Mouse (Mus musculus): Measurements from ENCODE around the gene Got1. TPM values are rescaled to one million over a fixed set of nuclear protein-coding genes. Genes with fewer than 3 reads are reported as not detected.
"Not testable (repeated sequence)": the region's sequence is repeated elsewhere in the genome, so short reads cannot be mapped to it uniquely, and the experiment has no call there.

Gene Got1
- polyA plus RNA-seq, 1 experiment from 2014 or later, result 54.9 TPM

DNA sequence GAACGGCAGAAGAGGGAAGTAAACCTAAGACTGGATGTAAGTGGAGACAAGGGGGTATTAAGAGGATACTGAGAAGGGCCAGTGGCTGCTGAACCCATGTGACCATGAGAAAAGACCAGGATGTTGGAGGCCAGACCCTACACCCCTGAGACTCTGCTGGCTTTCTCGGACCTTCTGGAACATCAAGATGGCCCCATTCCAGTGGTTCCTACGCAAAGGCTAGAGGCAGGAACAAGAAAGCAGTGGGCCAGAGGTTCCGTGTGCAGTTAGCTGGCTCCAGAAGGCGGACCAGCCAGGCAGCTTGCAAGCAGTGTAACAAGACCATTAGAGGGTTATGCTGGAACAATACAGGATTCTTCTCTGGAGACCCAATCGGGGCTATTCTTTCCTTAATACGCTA is 27.0 kb downstream of the Got1 start:
- H3K27ac ChIP-seq, result no peak overlapping the region
- no peak overlapping the region for H3K9ac ChIP-seq
- peaks cover 4% of the 10 kb centered on the region for H3K27me3 ChIP-seq
- H3K9me3 ChIP-seq (replicated peaks), result no peaks in the 10 kb centered on the region
- H3K36me3 ChIP-seq, result peaks cover 26% of the 10 kb centered on the region
- no peak overlapping the region for H3K4me2 ChIP-seq (replicated peaks)
- no peak for ATAC-seq (ENCODE audit: low FRiP score)
- 87% methylated on average over 7 of the region's 7 CpGs for WGBS
- peaks cover 12% of the 10 kb centered on the region for H3K4me1 ChIP-seq
- no peak overlapping the region for H3K4me3 ChIP-seq

DNA sequence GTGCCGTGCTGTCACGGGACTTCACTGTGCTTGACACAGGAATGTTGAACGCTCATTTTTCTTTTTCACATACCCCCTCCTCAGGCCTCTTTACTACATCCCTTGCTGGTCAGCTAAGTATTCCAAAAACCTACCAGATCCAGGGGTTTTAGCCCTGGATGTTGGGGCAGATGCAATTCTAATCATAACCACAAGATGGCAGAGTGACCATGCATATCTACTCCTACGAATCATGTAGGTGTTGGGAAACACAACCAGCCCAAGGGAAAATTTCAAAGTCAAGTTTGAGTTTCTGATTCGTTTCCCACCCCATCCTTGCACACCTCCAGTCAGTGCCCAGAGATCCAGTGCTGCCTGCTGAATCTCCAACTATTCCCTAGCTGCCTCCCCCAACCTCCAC is 28.6 kb downstream of the Got1 start:
- H3K9me3 ChIP-seq (replicated peaks), result no peaks in the 10 kb centered on the region
- WGBS, result 27% methylated on average over 5 of the region's 5 CpGs
- no peak overlapping the region for H3K4me2 ChIP-seq (replicated peaks)
- ATAC-seq (ENCODE audit: low FRiP score), result 0 out of 2 replicates have a peak, but pooled peaks have one; percentile 36
- no peak overlapping the region for H3K27ac ChIP-seq
- H3K4me3 ChIP-seq, result no peak overlapping the region
- H3K9ac ChIP-seq, result no peak overlapping the region
- H3K4me1 ChIP-seq, result peaks cover 12% of the 10 kb centered on the region
- peaks cover 18% of the 10 kb centered on the region for H3K36me3 ChIP-seq
- H3K27me3 ChIP-seq, result peaks cover 4% of the 10 kb centered on the region

DNA sequence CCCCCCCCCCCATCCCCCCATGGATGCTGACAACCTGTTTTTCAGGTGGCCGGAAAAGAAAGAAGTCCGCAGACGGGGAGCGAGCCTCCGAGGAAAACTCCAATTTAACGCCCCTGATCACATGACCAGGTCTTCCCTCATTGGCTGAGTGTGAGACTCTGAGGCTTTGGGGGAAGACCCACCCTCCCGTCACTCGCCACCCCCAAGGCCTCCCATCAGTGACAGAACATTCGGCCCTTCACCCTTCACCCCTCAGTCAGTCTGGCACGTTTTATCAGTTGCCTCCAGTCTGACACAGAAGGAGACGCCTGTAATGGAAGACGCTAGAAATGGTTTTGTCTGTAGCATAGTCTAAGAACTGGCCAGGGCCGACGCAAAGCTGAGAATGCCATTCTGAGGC is 29.5 kb downstream of the Got1 start:
- peak; percentile 60; the same call in 1 of the 2 replicates for ATAC-seq (ENCODE audit: low FRiP score)
- H3K4me2 ChIP-seq (replicated peaks), result peak overlapping the region; percentile 67
- H3K4me3 ChIP-seq, result peak overlapping the region; percentile 26
- H3K27me3 ChIP-seq, result peaks cover 4% of the 10 kb centered on the region
- H3K9ac ChIP-seq, result peak overlapping the region; percentile 49; the same call in 1 of the 2 replicates
- peaks cover 12% of the 10 kb centered on the region for H3K4me1 ChIP-seq
- 11% methylated on average over 14 of the region's 14 CpGs for WGBS
- no peak overlapping the region for H3K27ac ChIP-seq
- H3K36me3 ChIP-seq, result peaks cover 9% of the 10 kb centered on the region
- H3K9me3 ChIP-seq (replicated peaks), result no peaks in the 10 kb centered on the region

DNA sequence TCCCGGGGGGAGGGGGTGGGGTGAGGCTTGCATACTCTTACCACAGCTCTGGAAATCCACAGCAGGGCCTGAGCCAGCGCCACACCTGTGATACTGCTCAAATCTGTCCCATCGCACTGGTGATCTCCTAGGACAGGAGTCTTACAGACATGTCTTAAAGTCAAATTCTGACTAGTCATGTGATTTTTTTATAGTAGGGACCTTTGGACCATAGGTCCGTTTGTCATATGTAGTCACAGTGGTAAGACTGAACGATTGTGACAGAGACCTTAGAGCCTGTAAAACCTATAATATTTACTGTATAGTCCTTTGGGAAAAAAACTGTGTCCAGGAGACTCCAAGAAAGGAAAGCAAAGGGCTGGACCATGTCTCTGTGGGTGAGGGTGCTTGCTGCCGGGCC is 30.5 kb downstream of the Got1 start:
- ATAC-seq (ENCODE audit: low FRiP score), result no peak
- H3K27me3 ChIP-seq, result peaks cover 4% of the 10 kb centered on the region
- no peak overlapping the region for H3K27ac ChIP-seq
- 82% methylated on average over 6 of the region's 6 CpGs for WGBS
- H3K4me1 ChIP-seq, result peaks cover 12% of the 10 kb centered on the region
- no peaks in the 10 kb centered on the region for H3K9me3 ChIP-seq (replicated peaks)
- peaks cover 5% of the 10 kb centered on the region; the same call in 1 of the 2 replicates for H3K36me3 ChIP-seq
- no peak overlapping the region for H3K4me2 ChIP-seq (replicated peaks)
- no peak overlapping the region for H3K9ac ChIP-seq
- H3K4me3 ChIP-seq, result no peak overlapping the region

DNA sequence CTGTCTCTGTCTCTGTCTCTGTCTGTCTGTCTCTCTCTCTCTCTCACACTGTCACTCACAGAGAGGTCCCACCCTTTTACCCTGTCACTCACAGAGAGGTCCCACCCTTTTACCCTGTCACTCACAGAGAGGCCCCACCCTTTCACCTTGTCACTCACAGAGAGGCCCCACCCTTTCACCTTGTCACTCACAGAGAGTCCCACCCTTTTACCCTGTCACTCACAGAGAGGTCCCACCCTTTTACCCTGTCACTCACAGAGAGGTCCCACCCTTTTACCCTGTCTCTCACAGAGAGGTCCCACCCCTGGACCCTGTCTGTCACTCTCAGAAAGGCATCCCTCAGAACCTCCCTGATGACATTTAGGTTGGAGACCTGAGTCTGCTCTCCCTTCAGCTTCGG is 31.1 kb downstream of the Got1 start:
- not testable (repeated sequence) for H3K4me3 ChIP-seq; H3K36me3 ChIP-seq; H3K9me3 ChIP-seq (replicated peaks); H3K27me3 ChIP-seq; H3K9ac ChIP-seq; H3K27ac ChIP-seq; ATAC-seq (ENCODE audit: low FRiP score); H3K4me2 ChIP-seq (replicated peaks)
- WGBS, result 55% methylated on average over 1 of the region's 1 CpGs
- H3K4me1 ChIP-seq, result peaks cover 12% of the 10 kb centered on the region

DNA sequence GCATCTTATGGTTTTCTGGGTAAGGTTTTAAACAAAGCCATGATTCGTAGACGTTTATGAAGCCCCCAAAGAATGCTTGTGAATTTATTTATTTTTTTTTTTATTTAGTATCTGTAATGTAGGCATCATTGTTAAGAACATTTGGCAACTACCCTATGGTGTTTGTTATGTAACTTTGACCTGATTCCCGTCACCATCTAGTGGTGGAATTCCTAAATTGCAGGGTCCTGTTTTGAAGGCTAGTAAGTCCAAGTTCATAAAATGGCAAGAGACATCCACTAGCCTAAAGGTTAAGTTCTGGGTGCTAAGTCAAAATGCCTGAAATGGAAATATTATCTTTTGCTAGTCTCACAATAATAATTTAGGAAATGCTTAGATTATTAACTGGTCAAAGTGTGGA is 37.0 kb downstream of the Got1 start:
- H3K36me3 ChIP-seq, result no peaks in the 10 kb centered on the region
- no peaks in the 10 kb centered on the region for H3K9me3 ChIP-seq (replicated peaks)
- 39% methylated on average over 3 of the region's 3 CpGs for WGBS
- H3K9ac ChIP-seq, result no peak overlapping the region
- H3K27me3 ChIP-seq, result no peaks in the 10 kb centered on the region
- H3K4me2 ChIP-seq (replicated peaks), result no peak overlapping the region
- no peak overlapping the region for H3K27ac ChIP-seq
- no peaks in the 10 kb centered on the region for H3K4me1 ChIP-seq
- ATAC-seq (ENCODE audit: low FRiP score), result no peak
- no peak overlapping the region for H3K4me3 ChIP-seq

DNA sequence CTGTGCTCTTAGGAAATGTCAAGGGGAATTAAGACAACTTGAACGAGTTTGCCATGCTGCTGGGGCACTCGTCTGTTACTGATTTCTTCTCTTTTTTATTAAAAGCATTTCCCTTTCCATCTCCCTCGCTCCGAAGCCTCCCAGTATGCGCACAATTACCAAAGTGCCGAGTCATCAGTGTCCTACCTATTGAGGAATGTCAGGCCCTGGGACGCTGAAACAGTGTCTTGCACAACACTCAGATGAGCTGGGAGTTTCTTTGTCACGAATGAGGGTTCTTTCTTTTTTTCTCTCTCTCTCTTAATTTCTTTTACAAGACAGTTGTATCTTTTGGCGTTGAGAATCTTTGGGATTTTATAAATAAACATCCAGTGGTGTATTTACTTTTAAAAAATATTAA is 43.9 kb downstream of the Got1 start:
- H3K4me3 ChIP-seq, result no peak overlapping the region
- H3K9ac ChIP-seq, result no peak overlapping the region
- WGBS, result 61% methylated on average over 9 of the region's 9 CpGs
- ATAC-seq (ENCODE audit: low FRiP score), result no peak
- no peaks in the 10 kb centered on the region for H3K9me3 ChIP-seq (replicated peaks)
- H3K4me1 ChIP-seq, result peaks cover 3% of the 10 kb centered on the region; the same call in 1 of the 2 replicates
- no peak overlapping the region for H3K27ac ChIP-seq
- no peaks in the 10 kb centered on the region; the same call in 1 of the 2 replicates for H3K27me3 ChIP-seq
- H3K36me3 ChIP-seq, result no peaks in the 10 kb centered on the region
- no peak overlapping the region for H3K4me2 ChIP-seq (replicated peaks)

DNA sequence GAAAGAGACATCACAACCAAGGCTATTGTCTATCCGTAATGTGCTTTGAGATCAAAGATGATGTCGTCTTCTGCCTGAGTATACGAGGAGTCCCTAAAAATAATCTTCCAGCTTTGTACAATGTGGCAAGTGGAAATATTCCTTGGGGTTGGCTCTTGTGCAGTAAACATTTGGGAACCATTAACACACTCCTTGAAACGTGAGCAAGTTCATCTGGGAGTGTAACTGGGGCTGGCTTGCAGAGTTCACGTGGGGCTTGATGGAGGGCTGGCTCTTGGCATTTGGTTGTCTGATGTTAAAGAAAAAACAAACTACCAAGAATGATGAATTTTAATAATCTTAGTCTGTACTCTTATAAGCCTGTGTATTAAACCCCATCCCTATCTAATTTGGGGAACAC is 45.0 kb downstream of the Got1 start:
- Histone ChIP-seq H3K4me2 (replicated peaks) (no peak overlapping the region), H3K36me3 (no peaks in the 10 kb centered on the region), H3K4me3 (no peak overlapping the region), H3K27me3 (no peaks in the 10 kb centered on the region; the same call in 1 of the 2 replicates), H3K9ac (no peak overlapping the region), H3K9me3 (replicated peaks) (no peaks in the 10 kb centered on the region), H3K27ac (no peak overlapping the region), H3K4me1 (peaks cover 5% of the 10 kb centered on the region; the same call in 1 of the 2 replicates)
- no peak for ATAC-seq (ENCODE audit: low FRiP score)
- WGBS, result 81% methylated on average over 5 of the region's 5 CpGs

DNA sequence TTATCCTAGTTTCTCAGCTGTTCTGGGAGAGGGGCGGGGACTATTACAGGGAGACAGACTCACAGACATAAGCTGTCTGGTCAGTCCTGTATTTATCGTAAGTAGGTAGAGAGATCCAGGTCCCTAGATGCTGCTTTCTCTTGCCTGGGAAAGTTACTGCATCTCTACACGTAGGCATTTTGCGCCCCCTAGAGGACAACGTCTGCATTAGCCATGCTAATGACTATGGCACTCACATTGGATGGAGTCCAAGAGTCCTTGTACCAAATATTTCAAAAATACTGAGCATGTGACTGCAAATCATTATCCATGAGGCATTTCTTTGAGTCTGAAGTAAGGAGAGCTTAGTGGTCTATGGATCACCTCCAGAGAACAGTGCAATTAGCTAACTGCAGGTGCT is 45.5 kb downstream of the Got1 start:
- Histone ChIP-seq H3K4me1 (peaks cover 5% of the 10 kb centered on the region; the same call in 1 of the 2 replicates), H3K27me3 (no peaks in the 10 kb centered on the region; the same call in 1 of the 2 replicates), H3K36me3 (no peaks in the 10 kb centered on the region), H3K9ac (no peak overlapping the region), H3K4me3 (no peak overlapping the region), H3K9me3 (replicated peaks) (no peaks in the 10 kb centered on the region), H3K4me2 (replicated peaks) (no peak overlapping the region), H3K27ac (no peak overlapping the region)
- WGBS, result 28% methylated on average over 5 of the region's 5 CpGs
- ATAC-seq (ENCODE audit: low FRiP score), result no peak

DNA sequence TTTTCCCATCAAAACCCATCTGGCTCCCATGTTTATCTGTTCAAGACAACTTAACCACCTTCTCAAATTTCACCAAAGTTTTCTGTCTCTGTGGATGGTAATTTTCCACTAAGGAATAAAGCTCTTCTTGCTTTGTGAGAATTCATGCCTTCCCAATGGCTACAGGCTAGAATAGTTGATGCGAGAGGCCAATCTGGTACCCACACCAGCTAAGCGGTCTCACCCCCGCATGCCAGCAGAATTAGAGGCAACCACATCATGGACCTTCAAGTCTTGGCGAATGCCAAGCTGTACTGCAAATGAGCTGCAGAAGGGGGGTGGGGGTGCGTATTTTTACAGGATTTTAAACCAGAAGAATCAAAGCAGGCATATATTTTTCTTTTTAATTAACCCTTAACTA is 47.0 kb downstream of the Got1 start:
- Histone ChIP-seq H3K27ac (no peak overlapping the region), H3K9ac (no peak overlapping the region), H3K4me3 (no peak overlapping the region), H3K27me3 (no peaks in the 10 kb centered on the region; the same call in 1 of the 2 replicates), H3K4me1 (peaks cover 5% of the 10 kb centered on the region; the same call in 1 of the 2 replicates), H3K9me3 (replicated peaks) (no peaks in the 10 kb centered on the region), H3K4me2 (replicated peaks) (no peak overlapping the region), H3K36me3 (no peaks in the 10 kb centered on the region)
- 88% methylated on average over 5 of the region's 5 CpGs for WGBS
- no peak for ATAC-seq (ENCODE audit: low FRiP score)

DNA sequence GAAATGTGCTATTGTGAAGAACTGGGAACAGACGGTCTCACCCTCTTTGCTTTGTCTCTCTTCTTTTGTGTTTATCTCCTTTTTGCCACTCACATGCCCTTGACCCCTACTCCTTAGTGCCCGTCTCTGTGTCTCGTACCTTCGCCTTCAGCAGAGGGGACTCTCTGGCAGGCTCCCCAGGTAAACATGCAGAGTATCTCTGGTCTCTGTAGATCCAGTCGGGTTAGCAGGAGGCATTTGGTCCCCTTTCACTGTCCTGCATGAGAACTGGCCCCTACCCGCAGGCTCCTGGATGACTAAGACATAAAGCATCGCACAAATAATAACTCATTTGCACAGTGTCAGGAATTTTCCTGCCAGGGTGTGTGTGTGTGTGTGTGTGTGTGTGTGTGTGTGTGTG is 48.3 kb downstream of the Got1 start:
- Histone ChIP-seq H3K4me2 (replicated peaks) (no peak overlapping the region), H3K4me3 (no peak overlapping the region), H3K27ac (no peak overlapping the region), H3K4me1 (peaks cover 5% of the 10 kb centered on the region; the same call in 1 of the 2 replicates), H3K9me3 (replicated peaks) (no peaks in the 10 kb centered on the region), H3K9ac (no peak overlapping the region), H3K36me3 (no peaks in the 10 kb centered on the region), H3K27me3 (no peaks in the 10 kb centered on the region; the same call in 1 of the 2 replicates)
- 71% methylated on average over 7 of the region's 7 CpGs for WGBS
- no peak for ATAC-seq (ENCODE audit: low FRiP score)

DNA sequence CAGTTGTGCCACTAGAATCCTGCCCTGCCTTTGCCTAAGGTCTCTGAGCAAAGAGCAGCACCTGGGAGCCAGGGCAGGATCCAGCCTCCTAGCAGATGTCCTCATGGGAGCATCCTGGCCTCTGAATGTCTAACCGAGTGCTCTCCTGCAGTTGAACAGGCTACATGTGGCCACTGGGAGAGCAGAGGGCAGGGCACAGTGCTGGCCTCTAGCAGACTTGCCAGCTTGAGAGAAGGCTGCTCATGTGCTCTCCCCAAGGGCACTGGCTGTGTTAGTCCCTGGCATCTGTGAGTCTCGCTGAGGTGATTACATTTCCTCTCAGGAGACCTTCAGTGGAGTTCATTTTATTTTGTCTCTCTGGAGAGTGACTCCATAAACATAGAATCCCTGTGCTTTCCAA is 48.8 kb downstream of the Got1 start:
- Histone ChIP-seq H3K27ac (no peak overlapping the region), H3K9ac (no peak overlapping the region), H3K4me1 (peaks cover 5% of the 10 kb centered on the region; the same call in 1 of the 2 replicates), H3K27me3 (no peaks in the 10 kb centered on the region; the same call in 1 of the 2 replicates), H3K9me3 (replicated peaks) (no peaks in the 10 kb centered on the region), H3K4me2 (replicated peaks) (no peak overlapping the region), H3K36me3 (no peaks in the 10 kb centered on the region), H3K4me3 (no peak overlapping the region)
- WGBS, result 43% methylated on average over 2 of the region's 2 CpGs
- ATAC-seq (ENCODE audit: low FRiP score), result no peak

DNA sequence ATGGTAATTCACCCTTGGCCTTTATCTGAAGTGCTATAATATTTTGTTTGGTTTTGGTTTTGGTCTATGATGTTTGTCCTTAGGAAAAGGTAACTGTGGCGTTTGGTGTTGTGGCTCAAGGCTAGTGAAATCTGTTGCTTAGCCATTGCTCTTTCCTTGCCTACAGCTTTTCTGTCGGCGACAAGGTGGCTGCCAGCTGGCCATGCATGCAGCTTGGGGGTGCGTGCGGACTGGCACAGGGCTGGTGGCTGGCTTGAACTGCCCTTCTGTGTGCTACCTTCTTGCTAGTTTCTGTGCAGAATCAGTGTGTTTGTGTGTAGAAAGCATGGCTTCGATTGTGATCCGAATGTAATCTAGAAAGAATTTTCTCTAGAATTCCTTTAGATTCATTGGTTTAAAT is 51.6 kb downstream of the Got1 start:
- 95% methylated on average over 7 of the region's 7 CpGs for WGBS
- H3K9me3 ChIP-seq (replicated peaks), result no peaks in the 10 kb centered on the region

More for the DNA sequence above, 51.6 kb downstream of the Got1 start:
- peaks cover 5% of the 10 kb centered on the region; the same call in 1 of the 2 replicates for H3K4me1 ChIP-seq
- H3K27ac ChIP-seq, result no peak overlapping the region
- ATAC-seq (ENCODE audit: low FRiP score), result no peak
- H3K4me3 ChIP-seq, result no peak overlapping the region
- no peaks in the 10 kb centered on the region for H3K36me3 ChIP-seq
- H3K9ac ChIP-seq, result no peak overlapping the region
- no peaks in the 10 kb centered on the region; the same call in 1 of the 2 replicates for H3K27me3 ChIP-seq
- H3K4me2 ChIP-seq (replicated peaks), result no peak overlapping the region
